Mouse (Mus musculus) testis, postnatal 10 days (tissue): ENCODE measurements around the gene Slc7a6os.

Experiments used
- DNase-seq: peaks from one replicate; pipeline ENCODE4 v3.0.0; 2021; ENCODE audit warnings: low spot score

Gene Slc7a6os

GRCm38 (mm10) chr8:106176891-106177290, 33.8 kb downstream of the Slc7a6os start:
- DNase-seq = no peak

DNA sequence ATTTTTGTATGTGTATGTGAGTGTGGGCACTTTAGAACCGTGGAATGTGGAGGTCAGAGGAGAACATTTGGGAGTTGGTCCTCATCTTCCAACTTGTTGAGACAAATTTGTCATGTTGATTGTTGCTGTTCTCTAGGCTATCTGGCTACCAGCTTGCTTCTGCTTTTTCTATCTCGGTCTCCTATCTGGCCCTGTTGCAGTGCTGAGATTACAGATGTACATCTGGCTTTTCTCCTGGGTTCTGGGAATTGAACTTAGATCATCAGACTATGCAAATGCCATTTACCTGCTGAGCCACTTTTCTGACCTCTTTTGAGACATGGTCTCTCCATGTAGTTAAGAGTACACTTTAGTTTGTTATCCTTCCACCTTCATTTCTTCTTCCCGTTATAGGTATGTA, 37.2 kb downstream of the Slc7a6os start:
- DNase-seq = no peak

- no peak for DNase-seq
Observed at GRCm38 (mm10) chr8:106169934-106170480, 40.7 kb downstream of the Slc7a6os start.

DNA sequence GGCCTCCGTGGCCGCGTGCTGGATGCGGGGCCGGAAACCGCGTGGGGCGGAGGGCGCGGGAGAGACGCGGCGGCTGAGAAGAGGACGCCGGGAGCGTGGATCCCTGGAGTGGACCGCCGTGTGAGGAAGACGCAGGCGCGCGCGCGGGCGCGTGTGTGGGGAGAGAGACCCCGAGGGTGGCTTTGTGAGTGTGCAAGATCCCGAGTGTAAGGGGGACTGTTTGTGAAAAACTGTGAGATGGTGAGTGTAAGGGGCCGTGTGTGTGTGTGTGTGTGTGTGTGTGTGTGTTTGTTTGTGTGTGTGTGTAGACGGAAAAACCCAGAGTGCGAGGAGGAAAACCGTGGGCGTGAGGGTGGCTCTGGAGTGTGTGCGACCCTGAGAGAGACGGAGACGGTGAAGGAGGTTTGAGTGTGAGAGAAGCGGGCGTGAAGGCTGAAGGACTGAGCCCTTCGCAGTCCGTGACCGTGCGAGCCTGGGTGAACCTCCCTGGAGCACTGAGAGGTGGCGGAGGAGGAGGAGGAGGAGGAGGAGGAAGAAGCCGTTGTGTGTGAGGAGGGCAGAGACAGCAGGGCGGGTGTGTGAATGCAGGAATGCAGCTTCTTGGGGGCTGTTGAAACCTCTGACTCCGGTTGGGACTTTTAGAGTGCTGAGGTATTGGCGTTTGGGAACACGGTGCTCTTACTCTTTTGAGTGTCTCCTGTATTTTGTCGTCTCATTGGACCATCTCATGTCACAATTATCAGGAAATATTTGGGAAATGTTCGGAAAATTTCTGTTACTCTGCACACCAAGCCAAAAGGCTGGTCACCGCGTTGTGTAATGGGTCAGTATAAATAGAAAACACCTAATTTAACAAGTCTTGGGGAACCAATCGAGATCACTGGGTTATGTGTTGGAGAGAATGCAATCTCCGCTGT, 41.5 kb downstream of the Slc7a6os start:
- peak; percentile 60 for DNase-seq

DNA sequence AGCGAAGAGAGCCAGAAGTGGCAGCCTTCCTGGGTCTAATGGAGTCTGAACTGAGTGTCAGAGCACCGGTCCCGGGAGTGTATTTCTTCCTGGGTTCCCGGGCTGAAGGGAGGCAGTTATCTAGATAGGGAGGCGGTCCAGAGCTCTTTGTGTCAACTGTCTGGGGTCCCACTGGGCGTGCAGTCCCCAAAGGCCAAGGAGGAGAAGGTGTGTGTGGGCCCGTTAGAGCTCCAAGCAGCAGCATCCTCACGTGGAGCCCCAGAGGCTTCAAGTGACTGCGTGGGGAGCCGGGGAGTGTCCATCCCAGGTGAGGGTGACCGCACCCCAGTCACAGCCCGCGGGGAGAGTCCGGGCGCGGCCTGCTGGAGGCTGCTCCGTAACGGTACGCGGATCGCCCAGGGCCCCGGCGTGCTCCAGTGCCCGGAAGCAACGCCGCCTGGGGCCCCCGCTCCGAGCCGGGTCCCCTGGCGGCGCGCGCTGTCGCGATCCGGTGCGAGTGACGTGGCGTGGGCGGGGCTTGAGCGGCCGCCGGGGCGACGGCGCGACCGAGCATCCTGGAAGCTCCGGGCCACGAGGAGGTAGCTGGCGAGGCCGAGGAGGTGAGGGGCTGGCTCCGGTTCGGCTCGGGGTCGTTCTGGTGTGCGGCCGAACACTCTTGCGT, 42.2 kb downstream of the Slc7a6os start, which contains the start of gene Slc7a6:
Gene Slc7a6 (plus strand): TSS at position 502 of the 661 bp plus-strand sequence.
- DNase-seq = peak; percentile 91

DNA sequence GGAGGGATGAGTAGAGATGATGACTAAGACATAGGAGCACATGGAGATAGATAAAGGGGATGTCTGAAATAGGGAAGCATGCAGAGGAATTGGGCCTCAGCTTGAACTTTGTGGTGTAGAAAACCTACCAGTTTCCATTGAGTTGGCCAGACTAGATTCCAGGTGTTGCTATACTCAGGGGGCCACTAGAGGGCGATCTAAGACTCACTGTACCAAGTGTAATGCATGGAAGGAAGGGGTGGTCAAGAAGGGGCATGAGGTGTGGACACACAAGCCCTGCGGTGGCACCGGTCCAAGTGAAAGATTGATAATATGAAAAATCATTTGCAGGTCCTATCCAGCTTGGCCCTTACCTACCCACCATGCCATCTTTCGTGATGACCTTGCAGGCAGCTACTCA, 45.3 kb downstream of the Slc7a6os start:
- peak; percentile 86 for DNase-seq

GRCm38 (mm10) chr8:106163251-106163650, 47.5 kb downstream of the Slc7a6os start:
- DNase-seq = no peak

GRCm38 (mm10) chr8:106159876-106160275, 50.9 kb downstream of the Slc7a6os start:
- no peak for DNase-seq

GRCm38 (mm10) chr8:106158381-106158780, 52.4 kb downstream of the Slc7a6os start:
- no peak for DNase-seq

GRCm38 (mm10) chr8:106157419-106157818, 53.3 kb downstream of the Slc7a6os start:
- DNase-seq = no peak

- DNase-seq = no peak
Observed at GRCm38 (mm10) chr8:106152876-106153275, 57.9 kb downstream of the Slc7a6os start.

DNA sequence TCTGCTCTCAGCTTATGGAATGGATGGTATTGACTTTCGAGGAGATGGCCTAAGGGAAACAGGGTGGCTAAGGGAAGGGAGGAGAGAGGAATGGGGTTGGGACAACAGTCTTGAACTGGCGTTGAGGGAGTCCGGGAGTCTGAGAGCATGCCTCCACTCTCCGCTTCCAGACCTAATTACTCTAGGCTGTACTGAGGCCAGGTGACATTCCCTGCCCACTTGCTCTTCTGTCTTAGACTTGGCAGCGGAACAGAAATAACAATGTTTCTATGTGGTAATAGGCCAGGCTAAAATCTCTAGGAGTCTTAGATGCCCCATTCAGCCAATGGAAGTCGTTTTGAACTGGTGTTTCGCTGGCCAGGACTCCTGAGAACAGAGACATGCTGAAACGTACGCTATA, 59.7 kb downstream of the Slc7a6os start:
- no peak for DNase-seq
